Comparison of ENCODE assay signal across 15 mouse cellular contexts in genomic region chr12:85581261-85582066, GRCm38 (mm10). TPM values are rescaled to one million over a fixed set of nuclear protein-coding genes. Genes with fewer than 3 reads are reported as not detected.
A peak's percentile ranks its signal among the peaks of the same experiment; 100 is the strongest.
DNase-seq lines count a peak whose midpoint lies in the region; ATAC-seq and TF ChIP-seq lines count a peak whose summit lies in the region.
"Had no signal": no experiment of that assay in that cellular context is flagged by ENCODE, and none has a peak within 500 bp of the region (broad histone marks: within the 10 kb centered on the region; RNA-seq: fewer than 3 reads in every experiment).

No protein-coding gene starts in this region.

- no peaks in the 10 kb centered on the region; the same call in 1 of the 2 replicates for H3K27me3 ChIP-seq in kidney, embryonic 15.5 days
- H3K27me3 ChIP-seq in midbrain, embryonic 10.5 days (ENCODE audit: low read depth, poor library complexity, severe bottlenecking), result no peaks in the 10 kb centered on the region
- H3K27me3 ChIP-seq: embryonic facial prominence, embryonic 15.5 days; limb, embryonic 13.5 days had no signal

- WGBS in kidney, embryonic 15.5 days, result 21% methylated on average over 15 of the region's 15 CpGs
- WGBS in midbrain, embryonic 10.5 days, result 47% methylated on average over 15 of the region's 15 CpGs
- WGBS in olfactory bulb, adult 2 months, result 20% methylated on average over 15 of the region's 15 CpGs
- 37% methylated on average over 15 of the region's 15 CpGs for WGBS in lung, adult 2 months

- no peak overlapping the region for H3K4me2 ChIP-seq in kidney, embryonic 15.5 days
- H3K4me2 ChIP-seq: embryonic facial prominence, embryonic 15.5 days; limb, embryonic 13.5 days had no signal

- no peaks in the 10 kb centered on the region for H3K36me3 ChIP-seq in kidney, embryonic 15.5 days
- H3K36me3 ChIP-seq in midbrain, embryonic 10.5 days, result no peaks in the 10 kb centered on the region
- H3K36me3 ChIP-seq: embryonic facial prominence, embryonic 15.5 days; limb, embryonic 13.5 days had no signal

- no peak overlapping the region for H3K9ac ChIP-seq in kidney, embryonic 15.5 days
- H3K9ac ChIP-seq: embryonic facial prominence, embryonic 15.5 days; limb, embryonic 13.5 days had no signal

- H3K27ac ChIP-seq in kidney, embryonic 15.5 days, result no peak overlapping the region
- H3K27ac ChIP-seq in midbrain, embryonic 10.5 days (replicated peaks), result peak overlapping the region; percentile 63
- H3K27ac ChIP-seq in olfactory bulb, adult 2 months (ENCODE audit: insufficient read depth, low read depth, low read length), result peak overlapping the region; percentile 92
- H3K27ac ChIP-seq: embryonic facial prominence, embryonic 15.5 days; limb, embryonic 13.5 days had no signal

- no peaks in the 10 kb centered on the region for H3K9me3 ChIP-seq in kidney, embryonic 15.5 days (replicated peaks)
- H3K9me3 ChIP-seq in midbrain, embryonic 10.5 days (replicated peaks), result no peaks in the 10 kb centered on the region
- H3K9me3 ChIP-seq: embryonic facial prominence, embryonic 15.5 days; limb, embryonic 13.5 days had no signal

- TF ChIP-seq CTCF in olfactory bulb, adult 2 months (IDR thresholded peaks at IDR 0.05; ENCODE audit: insufficient read depth, low read depth, low read length), result no peak
- TF ChIP-seq CTCF in lung, adult 2 months (IDR thresholded peaks at IDR 0.05; ENCODE audit: insufficient read depth, low read length), result no peak

- no peak for TF ChIP-seq POLR2A in olfactory bulb, adult 2 months (IDR thresholded peaks at IDR 0.05; ENCODE audit: insufficient read depth, low read depth, low read length)
- no peak for TF ChIP-seq POLR2A in lung, adult 2 months (IDR thresholded peaks at IDR 0.05; ENCODE audit: borderline replicate concordance, extremely low read depth, low read depth, low read length)

- no peak overlapping the region for H3K4me3 ChIP-seq in kidney, embryonic 15.5 days (replicated peaks)
- peak overlapping the region; percentile 0; the same call in 1 of the 2 replicates for H3K4me3 ChIP-seq in midbrain, embryonic 10.5 days
- no peak overlapping the region for H3K4me3 ChIP-seq in olfactory bulb, adult 2 months (ENCODE audit: insufficient read depth, low read depth, low read length)
- no peak overlapping the region for H3K4me3 ChIP-seq in lung, adult 2 months (replicated peaks; ENCODE audit: extremely low read depth, low read depth, low read length)
- H3K4me3 ChIP-seq: embryonic facial prominence, embryonic 15.5 days; limb, embryonic 13.5 days; myocyte had no signal

- peaks cover 16% of the 10 kb centered on the region for H3K4me1 ChIP-seq in kidney, embryonic 15.5 days
- H3K4me1 ChIP-seq in midbrain, embryonic 10.5 days, result peaks cover 21% of the 10 kb centered on the region
- peaks cover 16% of the 10 kb centered on the region for H3K4me1 ChIP-seq in olfactory bulb, adult 2 months (ENCODE audit: control insufficient read depth, insufficient read depth, low read length)
- no peaks in the 10 kb centered on the region for H3K4me1 ChIP-seq in lung, adult 2 months (ENCODE audit: control insufficient read depth, insufficient read depth, low read length)

- peak; percentile 25 for DNase-seq in embryo, embryonic 10 days (ENCODE audit: low spot score)
- no peak for DNase-seq in embryo, embryonic 11 days
- DNase-seq in kidney, postnatal 10 days, result no peak
- DNase-seq in midbrain, embryonic 10.5 days (ENCODE audit: low spot score), result peak; percentile 42
- DNase-seq in urinary bladder, postnatal 36 days (ENCODE audit: low spot score in 2 of 2), result no peak
- no peak for DNase-seq in lung, adult 2 months
- DNase-seq: cerebellum, adult 8-10 months; kidney, postnatal 36 days; thymus, postnatal 14 days had no signal

- ATAC-seq in kidney, embryonic 15.5 days (replicated peaks; ENCODE audit: low FRiP score), result peak; percentile 31
- ATAC-seq: lung, postnatal 0 days had no signal

RNA-seq across cellular contexts. Expression of gene Jdp2, which starts 17.4 kb away (rescaled TPM):
- polyA plus RNA-seq in kidney, embryonic 15.5 days (2015; fragmentation: Nextera tagmentation; extraction: Ambion mirVana), result 0.41 and 0.61 TPM in 2 replicates
- polyA plus RNA-seq in midbrain, embryonic 10.5 days (2016; fragmentation: Nextera tagmentation; extraction: Ambion mirVana), result 0.49 TPM in 1 of 2 replicates, not detected in the other
- not detected in 2 replicates for polyA plus RNA-seq in olfactory bulb, adult 2 months (2012; ENCODE audit: insufficient read depth, insufficient read length, low replicate concordance, missing spikeins)
- polyA plus RNA-seq in lung, adult 2 months (2012; rRNA removed), result 21.6 and 30.9 TPM in 2 replicates

Comparison
In these comparisons a context has a peak if more than half of its experiments do, and no peak if none do; other contexts are left out.
1. DNase-seq: peak in embryo, embryonic 10 days (single experiment) and midbrain, embryonic 10.5 days (single experiment); none in embryo, embryonic 11 days (single experiment), kidney, postnatal 10 days (single experiment), urinary bladder, postnatal 36 days (0 of 2) and lung, adult 2 months (single experiment).
2. RNA of gene Jdp2, which starts 17.4 kb away (polyA plus RNA-seq): 21.6 to 30.9 TPM in lung, adult 2 months; 0.41 to 0.61 TPM in kidney, embryonic 15.5 days, 0.49 TPM in midbrain, embryonic 10.5 days and not detected in olfactory bulb, adult 2 months; every median in the first group is over 10 times any median in the second.